Mouse (Mus musculus): Measurements from ENCODE around the gene Mink1. TPM values are rescaled to one million over a fixed set of nuclear protein-coding genes. Genes with fewer than 3 reads are reported as not detected.
"Not testable (repeated sequence)": the region's sequence is repeated elsewhere in the genome, so short reads cannot be mapped to it uniquely, and the experiment has no call there.

Gene Mink1
- total RNA-seq, 2 experiments from 2014 or later: 42.2 to 44.1 TPM

DNA sequence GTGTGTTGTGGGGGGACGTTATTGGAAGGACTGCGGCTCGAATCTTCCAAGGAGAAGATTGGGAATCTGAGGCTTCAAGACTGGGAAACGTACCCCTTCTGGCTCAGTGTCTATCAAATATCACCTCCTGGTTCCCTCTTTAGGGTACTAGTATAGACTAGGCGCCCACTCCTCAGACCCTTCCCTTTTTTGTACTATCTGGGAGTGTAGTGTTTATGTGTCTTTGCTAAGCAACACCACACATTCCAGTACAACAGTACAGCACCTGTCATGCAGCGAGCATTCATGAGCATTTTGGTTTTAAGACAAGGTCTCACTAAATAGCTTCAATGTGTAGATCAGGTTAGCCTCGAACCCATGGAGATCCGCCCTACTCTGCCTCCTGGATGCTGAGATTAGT lies 11.2 kb upstream of the Mink1 start:
- DNase-seq: no peak
- intact Hi-C loops (cut with DNase I): no loop called here

- DNase-seq: no peak
- intact Hi-C loops (cut with DNase I): no loop called here
These were observed 8.7 kb upstream of the Mink1 start for GRCm38 (mm10) chr11:70553940-70554339.

- intact Hi-C loops (cut with DNase I): no loop called here
- no peak for DNase-seq
These were observed 5.1 kb upstream of the Mink1 start for GRCm38 (mm10) chr11:70557545-70557944.

DNA sequence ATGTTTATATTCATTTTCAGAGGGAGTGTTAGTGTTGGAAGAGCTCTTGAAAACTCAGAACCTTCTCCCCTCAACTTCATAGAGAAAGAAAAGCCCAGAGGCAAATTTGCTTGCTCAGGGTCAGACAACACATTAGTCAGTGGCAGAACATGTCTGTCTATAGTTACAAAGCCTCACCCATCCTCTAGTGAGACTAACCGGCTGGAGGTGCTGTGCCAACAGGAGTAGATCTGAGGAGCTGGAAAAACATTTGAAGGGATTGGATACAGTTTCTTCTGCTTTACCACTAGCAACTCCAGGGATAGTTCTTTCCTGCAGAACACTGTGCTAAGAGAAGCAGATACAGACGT lies 769 bp upstream of the Mink1 start:
- intact Hi-C loops (cut with DNase I): loop anchor here (2.0 kb wide), 1 partner anchor 43 kb away; no protein-coding TSS in a partner anchor
- no peak for DNase-seq

DNA sequence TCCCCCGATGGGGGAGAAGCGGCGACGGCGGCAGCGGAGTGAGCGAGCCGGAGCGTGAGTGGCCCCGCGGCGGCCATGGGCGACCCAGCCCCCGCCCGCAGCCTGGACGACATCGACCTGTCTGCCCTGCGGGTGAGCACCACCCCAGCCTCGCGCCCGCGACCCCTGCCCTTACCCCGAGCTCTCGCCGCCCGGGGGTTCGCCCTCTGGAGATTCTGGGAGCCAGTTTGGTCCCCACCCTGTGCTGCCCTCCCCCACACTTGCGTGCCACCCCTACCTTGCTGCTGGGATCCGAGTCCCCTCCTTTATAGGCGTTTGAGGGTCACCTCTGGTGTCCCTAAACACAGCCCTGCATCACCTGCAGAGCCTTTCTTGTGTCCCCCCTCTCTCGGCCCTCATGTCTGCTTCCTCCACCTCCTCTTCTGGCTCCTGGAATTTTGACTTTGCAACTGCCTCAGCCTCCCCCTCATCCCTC lies 351 bp downstream of the Mink1 start:
- DNase-seq: no peak
- intact Hi-C loops (cut with DNase I): loop anchor here (2.0 kb wide), 1 partner anchor 42 kb away; no protein-coding TSS in a partner anchor

GRCm38 (mm10) chr11:70563470-70564275 lies 992 bp downstream of the Mink1 start:
- intact Hi-C loops (cut with DNase I): loop anchor here (2.0 kb wide), 1 partner anchor 41 kb away; no protein-coding TSS in a partner anchor
- DNase-seq: peak; percentile 34 to 39

GRCm38 (mm10) chr11:70564276-70564873 lies 1.7 kb downstream of the Mink1 start:
- intact Hi-C loops (cut with DNase I): no loop called here

GRCm38 (mm10) chr11:70566586-70566985 lies 3.9 kb downstream of the Mink1 start:
- intact Hi-C loops (cut with DNase I): no loop called here
- no peak for DNase-seq

More at GRCm38 (mm10) chr11:70564276-70564873, 1.7 kb downstream of the Mink1 start:
- DNase-seq: no peak

- DNase-seq; intact Hi-C loops (cut with DNase I): not testable (repeated sequence)
These were observed 7.9 kb downstream of the Mink1 start for GRCm38 (mm10) chr11:70570614-70571013.

DNA sequence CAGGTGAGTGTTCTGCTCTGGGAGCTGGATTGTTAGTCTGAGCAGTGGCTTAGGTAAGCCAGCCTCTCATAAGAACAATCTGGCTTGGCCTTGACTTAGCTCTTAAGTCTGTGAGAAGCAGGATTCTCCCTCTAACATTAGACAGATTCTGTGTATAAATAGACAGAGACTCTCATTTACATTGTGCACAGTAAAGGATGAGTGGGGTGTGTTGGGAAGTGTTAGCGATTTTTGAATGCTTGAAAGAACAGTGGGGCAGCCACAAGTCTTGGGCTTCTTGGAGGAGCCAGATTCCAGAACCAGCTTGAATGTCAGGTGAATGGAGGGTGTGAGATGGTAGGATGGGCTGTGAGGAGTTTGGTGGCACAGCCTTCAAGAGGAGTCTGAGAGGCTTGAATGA lies 9.0 kb downstream of the Mink1 start:
- no peak for DNase-seq
- intact Hi-C loops (cut with DNase I): no loop called here

DNA sequence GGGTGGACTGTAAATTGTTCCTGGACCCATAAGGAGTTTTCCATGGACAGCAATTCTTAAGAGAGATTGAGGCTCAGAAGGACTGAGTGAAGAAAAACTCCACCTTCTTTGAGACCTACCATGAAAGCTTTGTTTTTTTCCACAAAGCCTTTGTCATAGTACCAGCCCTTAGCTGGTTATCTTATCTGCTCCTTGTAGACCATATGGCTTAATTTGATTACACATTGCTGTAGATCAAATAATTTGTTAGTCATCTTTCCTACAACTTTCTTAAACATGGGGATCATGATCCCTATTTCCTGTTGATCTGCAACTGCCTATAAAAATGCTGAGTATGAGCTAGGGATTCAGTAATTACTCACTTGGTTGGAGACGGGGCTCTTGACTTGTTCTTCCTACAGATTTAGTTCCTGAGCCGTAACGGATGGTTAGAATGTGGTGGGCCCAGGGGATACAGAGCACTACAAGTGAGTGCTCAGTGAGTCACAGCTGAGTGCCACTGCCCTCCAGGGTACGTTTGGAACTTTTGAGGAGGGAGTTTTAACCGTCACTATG lies 9.7 kb downstream of the Mink1 start:
- no peak for DNase-seq
- intact Hi-C loops (cut with DNase I): no loop called here

- intact Hi-C loops (cut with DNase I): no loop called here
- DNase-seq: no peak
These were observed 11.2 kb downstream of the Mink1 start for GRCm38 (mm10) chr11:70573872-70574271.

- no peak for DNase-seq
- intact Hi-C loops (cut with DNase I): no loop called here
These were observed 14.5 kb downstream of the Mink1 start for GRCm38 (mm10) chr11:70577201-70577600.

DNA sequence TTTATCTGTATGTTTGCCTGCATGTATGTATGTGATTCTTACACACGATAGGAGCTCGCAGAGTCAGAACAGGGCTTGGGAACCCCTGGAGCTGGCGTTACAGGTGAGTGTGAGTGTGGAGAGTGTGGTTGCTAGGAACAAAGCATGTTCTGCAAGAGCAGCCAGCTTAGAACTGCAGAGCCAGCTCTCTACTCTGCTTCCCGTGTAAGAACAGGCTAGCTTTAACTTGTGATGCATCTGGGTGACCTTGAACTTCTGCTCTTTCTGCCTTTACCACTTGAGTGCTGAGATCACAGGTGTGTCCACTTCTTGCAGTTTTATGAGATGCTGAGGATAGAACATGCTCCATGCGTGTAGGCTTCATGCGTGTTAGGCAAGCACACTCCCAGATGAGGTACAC lies 16.3 kb downstream of the Mink1 start:
- DNase-seq: no peak
- intact Hi-C loops (cut with DNase I): no loop called here

DNA sequence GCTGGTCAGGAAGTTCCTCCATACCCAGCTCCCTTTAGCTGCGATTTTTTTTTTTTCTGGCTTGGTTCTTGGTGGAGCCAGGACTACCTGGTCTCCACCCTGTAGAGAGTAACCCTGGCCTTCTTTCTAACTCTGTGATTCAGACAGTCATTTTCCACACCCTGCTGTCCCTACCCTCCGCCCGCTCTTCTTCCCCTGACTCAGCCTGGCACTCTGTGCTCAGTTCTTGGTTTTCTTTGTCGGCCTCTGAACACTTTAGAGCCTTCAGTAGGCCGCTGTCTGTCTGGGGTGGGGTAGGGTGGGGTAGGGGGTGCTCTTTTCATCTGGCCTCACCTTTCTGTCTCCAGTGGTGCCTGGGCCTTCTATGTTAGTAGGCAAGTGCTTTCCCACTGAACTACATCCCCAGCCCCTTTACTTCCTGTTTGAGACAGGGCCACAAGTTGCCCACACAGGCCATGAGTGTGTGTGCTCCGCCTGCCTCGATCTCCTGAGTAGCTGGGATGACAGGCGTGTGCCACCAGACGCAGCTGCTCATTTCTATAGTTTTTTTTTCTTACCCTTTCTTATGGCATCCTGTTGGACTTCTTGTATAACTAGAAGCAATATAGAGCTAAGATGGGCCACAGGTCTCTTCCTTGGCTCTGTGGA lies 17.2 kb downstream of the Mink1 start:
- intact Hi-C loops (cut with DNase I): no loop called here
- no peak for DNase-seq

GRCm38 (mm10) chr11:70580358-70580720 lies 17.7 kb downstream of the Mink1 start:
- no peak for DNase-seq
- intact Hi-C loops (cut with DNase I): no loop called here

GRCm38 (mm10) chr11:70580921-70581320 lies 18.2 kb downstream of the Mink1 start:
- DNase-seq: no peak

DNA sequence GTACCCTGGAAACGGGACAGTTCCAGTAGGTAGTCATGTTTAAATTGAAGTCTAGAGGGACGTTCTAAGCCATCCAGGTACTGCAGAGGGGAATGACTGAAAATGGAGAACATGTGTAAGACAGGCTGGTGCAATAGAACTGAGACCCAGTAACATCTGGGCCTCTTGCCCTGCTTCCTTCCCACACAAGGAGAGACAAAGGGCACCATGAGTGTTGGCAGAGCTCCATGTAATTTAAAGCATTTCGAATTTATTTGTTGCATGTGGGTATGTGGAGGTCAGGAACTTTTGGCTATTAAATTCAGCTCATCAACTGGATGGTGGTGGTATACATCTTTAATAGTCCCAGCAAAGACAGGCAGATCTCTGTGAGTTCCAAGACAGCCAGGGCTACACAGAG lies 19.5 kb downstream of the Mink1 start:
- intact Hi-C loops (cut with DNase I): no loop called here
- DNase-seq: no peak

More at GRCm38 (mm10) chr11:70580921-70581320, 18.2 kb downstream of the Mink1 start:
- intact Hi-C loops (cut with DNase I): no loop called here

GRCm38 (mm10) chr11:70583022-70583714 lies 20.5 kb downstream of the Mink1 start:
- peak; percentile 36 to 38 for DNase-seq

GRCm38 (mm10) chr11:70583775-70584174 lies 21.1 kb downstream of the Mink1 start:
- intact Hi-C loops (cut with DNase I): no loop called here
- no peak for DNase-seq

More at GRCm38 (mm10) chr11:70583022-70583714, 20.5 kb downstream of the Mink1 start:
- intact Hi-C loops (cut with DNase I): no loop called here
